Mouse (Mus musculus): ENCODE results near the gene Abhd16a.

Gene Abhd16a

GRCm38 (mm10) chr17:35088825-35089644 is at the start of gene Abhd16a:
Gene Abhd16a, plus strand, starts transcription at chr17:35089263.
- peak; percentile 88 for DNase-seq (ENCODE audit: low spot score)

- DNase-seq (ENCODE audit: low spot score) = no peak
Observed at GRCm38 (mm10) chr17:35043794-35044193, 45.3 kb upstream of the Abhd16a start.

GRCm38 (mm10) chr17:35044904-35045806 is 43.9 kb upstream of the Abhd16a start:
- no peak for DNase-seq (ENCODE audit: low spot score)

GRCm38 (mm10) chr17:35045807-35046680 is 43.0 kb upstream of the Abhd16a start:
- DNase-seq (ENCODE audit: low spot score) = no peak

- DNase-seq (ENCODE audit: low spot score) = peak; percentile 94
Observed at GRCm38 (mm10) chr17:35046681-35047455, 42.2 kb upstream of the Abhd16a start, which contains the start of gene Msh5. Gene Msh5, minus strand, starts transcription at chr17:35046745.

GRCm38 (mm10) chr17:35047688-35048087 is 41.4 kb upstream of the Abhd16a start:
- DNase-seq (ENCODE audit: low spot score) = no peak

GRCm38 (mm10) chr17:35048149-35048931 is 40.7 kb upstream of the Abhd16a start:
- DNase-seq (ENCODE audit: low spot score) = no peak

- no peak for DNase-seq (ENCODE audit: low spot score)
Observed at GRCm38 (mm10) chr17:35048932-35049440, 40.1 kb upstream of the Abhd16a start.

GRCm38 (mm10) chr17:35049561-35050016 is 39.5 kb upstream of the Abhd16a start, which contains the start of gene Clic1:
Gene Clic1, plus strand, starts transcription at chr17:35049966.
- no peak for DNase-seq (ENCODE audit: low spot score)

- DNase-seq (ENCODE audit: low spot score) = peak; percentile 67
Observed at GRCm38 (mm10) chr17:35050126-35050750, 38.8 kb upstream of the Abhd16a start.

GRCm38 (mm10) chr17:35051156-35052086 is 37.6 kb upstream of the Abhd16a start:
- DNase-seq (ENCODE audit: low spot score) = peak; percentile 53

GRCm38 (mm10) chr17:35052271-35052798 is 36.7 kb upstream of the Abhd16a start:
- no peak for DNase-seq (ENCODE audit: low spot score)

GRCm38 (mm10) chr17:35055691-35056495 is 33.2 kb upstream of the Abhd16a start:
- DNase-seq (ENCODE audit: low spot score) = no peak

GRCm38 (mm10) chr17:35057090-35057489 is 32.0 kb upstream of the Abhd16a start:
- DNase-seq (ENCODE audit: low spot score) = no peak

GRCm38 (mm10) chr17:35058316-35058715 is 30.7 kb upstream of the Abhd16a start:
- no peak for DNase-seq (ENCODE audit: low spot score)

- peak; percentile 83 for DNase-seq (ENCODE audit: low spot score)
Observed at GRCm38 (mm10) chr17:35058911-35059892, 29.9 kb upstream of the Abhd16a start, which contains the start of gene Ddah2. Gene Ddah2, plus strand, starts transcription at chr17:35059035.

Measured in urinary bladder, postnatal 25 days (tissue).